Mouse (Mus musculus): ENCODE measurements around the gene Dlx3. TPM values are rescaled to one million over a fixed set of nuclear protein-coding genes. Genes with fewer than 3 reads are reported as not detected.

Gene Dlx3
- polyA plus RNA-seq, 1 experiment from 2014 or later = 3.0 TPM

GRCm38 (mm10) chr11:95098346-95099095 is 21.4 kb upstream of the Dlx3 start:
- peak overlapping the region; percentile 1; the same call in 1 of the 2 replicates for H3K27ac ChIP-seq (ENCODE audit: low read length)
- WGBS = 67% methylated on average over 5 of the region's 5 CpGs
- ATAC-seq (ENCODE audit: insufficient read depth, low FRiP score) = no peak
- no peaks in the 10 kb centered on the region for H3K36me3 ChIP-seq (ENCODE audit: control insufficient read depth, insufficient read depth, low read length)
- H3K9me3 ChIP-seq (replicated peaks; ENCODE audit: control insufficient read depth, low read length) = no peaks in the 10 kb centered on the region
- H3K4me1 ChIP-seq (ENCODE audit: control insufficient read depth, insufficient read depth, low read length) = peaks cover 40% of the 10 kb centered on the region
- no peak overlapping the region for H3K9ac ChIP-seq (ENCODE audit: low read length)
- no peak overlapping the region for H3K4me2 ChIP-seq (ENCODE audit: low read depth, low read length)
- no peak overlapping the region for H3K4me3 ChIP-seq (replicated peaks; ENCODE audit: low read length)
- no peaks in the 10 kb centered on the region for H3K27me3 ChIP-seq (ENCODE audit: control insufficient read depth, insufficient read depth, low read length)

- Histone ChIP-seq H3K9ac (ENCODE audit: low read length) (no peak overlapping the region), H3K4me1 (ENCODE audit: control insufficient read depth, insufficient read depth, low read length) (peaks cover 40% of the 10 kb centered on the region), H3K27me3 (ENCODE audit: control insufficient read depth, insufficient read depth, low read length) (no peaks in the 10 kb centered on the region), H3K27ac (ENCODE audit: low read length) (no peak overlapping the region), H3K4me3 (replicated peaks; ENCODE audit: low read length) (no peak overlapping the region), H3K36me3 (ENCODE audit: control insufficient read depth, insufficient read depth, low read length) (no peaks in the 10 kb centered on the region), H3K9me3 (replicated peaks; ENCODE audit: control insufficient read depth, low read length) (no peaks in the 10 kb centered on the region), H3K4me2 (ENCODE audit: low read depth, low read length) (no peak overlapping the region)
- 43% methylated on average over 3 of the region's 3 CpGs for WGBS
- no peak for ATAC-seq (ENCODE audit: insufficient read depth, low FRiP score)
Observed at GRCm38 (mm10) chr11:95100393-95100792, 19.5 kb upstream of the Dlx3 start.

- no peak overlapping the region for H3K9ac ChIP-seq (ENCODE audit: low read length)
- H3K36me3 ChIP-seq (ENCODE audit: control insufficient read depth, insufficient read depth, low read length) = no peaks in the 10 kb centered on the region
- no peak overlapping the region for H3K4me3 ChIP-seq (replicated peaks; ENCODE audit: low read length)
- H3K27me3 ChIP-seq (ENCODE audit: control insufficient read depth, insufficient read depth, low read length) = no peaks in the 10 kb centered on the region
- H3K4me2 ChIP-seq (ENCODE audit: low read depth, low read length) = no peak overlapping the region
- H3K4me1 ChIP-seq (ENCODE audit: control insufficient read depth, insufficient read depth, low read length) = peaks cover 37% of the 10 kb centered on the region
- H3K27ac ChIP-seq (ENCODE audit: low read length) = no peak overlapping the region
- H3K9me3 ChIP-seq (replicated peaks; ENCODE audit: control insufficient read depth, low read length) = no peaks in the 10 kb centered on the region
- WGBS = 23% methylated on average over 16 of the region's 16 CpGs
- ATAC-seq (ENCODE audit: insufficient read depth, low FRiP score) = no peak
Observed at GRCm38 (mm10) chr11:95101071-95101788, 18.7 kb upstream of the Dlx3 start.

GRCm38 (mm10) chr11:95102161-95102904 is 17.6 kb upstream of the Dlx3 start:
- no peaks in the 10 kb centered on the region for H3K36me3 ChIP-seq (ENCODE audit: control insufficient read depth, insufficient read depth, low read length)
- H3K9ac ChIP-seq (ENCODE audit: low read length) = no peak overlapping the region
- H3K9me3 ChIP-seq (replicated peaks; ENCODE audit: control insufficient read depth, low read length) = no peaks in the 10 kb centered on the region
- ATAC-seq (ENCODE audit: insufficient read depth, low FRiP score) = no peak
- no peak overlapping the region for H3K27ac ChIP-seq (ENCODE audit: low read length)
- 81% methylated on average over 19 of the region's 19 CpGs for WGBS
- H3K27me3 ChIP-seq (ENCODE audit: control insufficient read depth, insufficient read depth, low read length) = no peaks in the 10 kb centered on the region
- H3K4me2 ChIP-seq (ENCODE audit: low read depth, low read length) = no peak overlapping the region
- H3K4me3 ChIP-seq (replicated peaks; ENCODE audit: low read length) = no peak overlapping the region
- H3K4me1 ChIP-seq (ENCODE audit: control insufficient read depth, insufficient read depth, low read length) = peaks cover 27% of the 10 kb centered on the region

- 57% methylated on average over 6 of the region's 6 CpGs for WGBS
Observed at GRCm38 (mm10) chr11:95104266-95104665, 15.7 kb upstream of the Dlx3 start.

GRCm38 (mm10) chr11:95105274-95105874 is 14.5 kb upstream of the Dlx3 start:
- no peaks in the 10 kb centered on the region for H3K27me3 ChIP-seq (ENCODE audit: control insufficient read depth, insufficient read depth, low read length)
- H3K27ac ChIP-seq (ENCODE audit: low read length) = no peak overlapping the region
- H3K9ac ChIP-seq (ENCODE audit: low read length) = peak overlapping the region; percentile 24
- 0 out of 2 replicates have a peak, but pooled peaks have one; percentile 5 for ATAC-seq (ENCODE audit: insufficient read depth, low FRiP score)
- H3K4me1 ChIP-seq (ENCODE audit: control insufficient read depth, insufficient read depth, low read length) = peaks cover 15% of the 10 kb centered on the region; the same call in 1 of the 2 replicates
- no peaks in the 10 kb centered on the region for H3K9me3 ChIP-seq (replicated peaks; ENCODE audit: control insufficient read depth, low read length)
- H3K36me3 ChIP-seq (ENCODE audit: control insufficient read depth, insufficient read depth, low read length) = no peaks in the 10 kb centered on the region
- H3K4me3 ChIP-seq (replicated peaks; ENCODE audit: low read length) = peak overlapping the region; percentile 17; the same call in 1 of the 2 replicates
- WGBS = 4% methylated on average over 25 of the region's 25 CpGs
- H3K4me2 ChIP-seq (ENCODE audit: low read depth, low read length) = peak overlapping the region; percentile 45

More at GRCm38 (mm10) chr11:95104266-95104665, 15.7 kb upstream of the Dlx3 start:
- Histone ChIP-seq H3K4me3 (replicated peaks; ENCODE audit: low read length) (no peak overlapping the region), H3K4me1 (ENCODE audit: control insufficient read depth, insufficient read depth, low read length) (peaks cover 15% of the 10 kb centered on the region; the same call in 1 of the 2 replicates), H3K36me3 (ENCODE audit: control insufficient read depth, insufficient read depth, low read length) (no peaks in the 10 kb centered on the region), H3K27me3 (ENCODE audit: control insufficient read depth, insufficient read depth, low read length) (no peaks in the 10 kb centered on the region), H3K27ac (ENCODE audit: low read length) (no peak overlapping the region), H3K9me3 (replicated peaks; ENCODE audit: control insufficient read depth, low read length) (no peaks in the 10 kb centered on the region), H3K4me2 (ENCODE audit: low read depth, low read length) (no peak overlapping the region), H3K9ac (ENCODE audit: low read length) (no peak overlapping the region)
- no peak for ATAC-seq (ENCODE audit: insufficient read depth, low FRiP score)

GRCm38 (mm10) chr11:95106440-95107236 is 13.3 kb upstream of the Dlx3 start:
- ATAC-seq (ENCODE audit: insufficient read depth, low FRiP score) = peak; percentile 37; the same call in 1 of the 2 replicates
- Histone ChIP-seq H3K27ac (ENCODE audit: low read length) (no peak overlapping the region), H3K36me3 (ENCODE audit: control insufficient read depth, insufficient read depth, low read length) (no peaks in the 10 kb centered on the region), H3K27me3 (ENCODE audit: control insufficient read depth, insufficient read depth, low read length) (no peaks in the 10 kb centered on the region), H3K4me2 (ENCODE audit: low read depth, low read length) (no peak overlapping the region), H3K4me1 (ENCODE audit: control insufficient read depth, insufficient read depth, low read length) (peaks cover 5% of the 10 kb centered on the region; the same call in 1 of the 2 replicates), H3K9ac (ENCODE audit: low read length) (no peak overlapping the region), H3K4me3 (replicated peaks; ENCODE audit: low read length) (no peak overlapping the region), H3K9me3 (replicated peaks; ENCODE audit: control insufficient read depth, low read length) (no peaks in the 10 kb centered on the region)
- 36% methylated on average over 23 of the region's 23 CpGs for WGBS

- Histone ChIP-seq H3K4me2 (ENCODE audit: low read depth, low read length) (no peak overlapping the region), H3K9me3 (replicated peaks; ENCODE audit: control insufficient read depth, low read length) (no peaks in the 10 kb centered on the region), H3K36me3 (ENCODE audit: control insufficient read depth, insufficient read depth, low read length) (no peaks in the 10 kb centered on the region), H3K4me1 (ENCODE audit: control insufficient read depth, insufficient read depth, low read length) (peaks cover 5% of the 10 kb centered on the region; the same call in 1 of the 2 replicates), H3K9ac (ENCODE audit: low read length) (no peak overlapping the region), H3K27ac (ENCODE audit: low read length) (no peak overlapping the region), H3K4me3 (replicated peaks; ENCODE audit: low read length) (no peak overlapping the region), H3K27me3 (ENCODE audit: control insufficient read depth, insufficient read depth, low read length) (no peaks in the 10 kb centered on the region)
- no peak for ATAC-seq (ENCODE audit: insufficient read depth, low FRiP score)
- WGBS = 80% methylated on average over 2 of the region's 2 CpGs
Observed at GRCm38 (mm10) chr11:95109000-95109399, 10.9 kb upstream of the Dlx3 start.
